Mouse (Mus musculus): ENCODE data around the gene Rps15. TPM values are rescaled to one million over a fixed set of nuclear protein-coding genes. Genes with fewer than 3 reads are reported as not detected.

The Rps15 gene
- polyA plus RNA-seq (2015; fragmentation: Illumina TruSeq; extraction: RNeasy Lipid Tissue Mini Kit (QIAGEN cat#74804); ENCODE audit: insufficient read depth, low replicate concordance): 623 TPM

DNA sequence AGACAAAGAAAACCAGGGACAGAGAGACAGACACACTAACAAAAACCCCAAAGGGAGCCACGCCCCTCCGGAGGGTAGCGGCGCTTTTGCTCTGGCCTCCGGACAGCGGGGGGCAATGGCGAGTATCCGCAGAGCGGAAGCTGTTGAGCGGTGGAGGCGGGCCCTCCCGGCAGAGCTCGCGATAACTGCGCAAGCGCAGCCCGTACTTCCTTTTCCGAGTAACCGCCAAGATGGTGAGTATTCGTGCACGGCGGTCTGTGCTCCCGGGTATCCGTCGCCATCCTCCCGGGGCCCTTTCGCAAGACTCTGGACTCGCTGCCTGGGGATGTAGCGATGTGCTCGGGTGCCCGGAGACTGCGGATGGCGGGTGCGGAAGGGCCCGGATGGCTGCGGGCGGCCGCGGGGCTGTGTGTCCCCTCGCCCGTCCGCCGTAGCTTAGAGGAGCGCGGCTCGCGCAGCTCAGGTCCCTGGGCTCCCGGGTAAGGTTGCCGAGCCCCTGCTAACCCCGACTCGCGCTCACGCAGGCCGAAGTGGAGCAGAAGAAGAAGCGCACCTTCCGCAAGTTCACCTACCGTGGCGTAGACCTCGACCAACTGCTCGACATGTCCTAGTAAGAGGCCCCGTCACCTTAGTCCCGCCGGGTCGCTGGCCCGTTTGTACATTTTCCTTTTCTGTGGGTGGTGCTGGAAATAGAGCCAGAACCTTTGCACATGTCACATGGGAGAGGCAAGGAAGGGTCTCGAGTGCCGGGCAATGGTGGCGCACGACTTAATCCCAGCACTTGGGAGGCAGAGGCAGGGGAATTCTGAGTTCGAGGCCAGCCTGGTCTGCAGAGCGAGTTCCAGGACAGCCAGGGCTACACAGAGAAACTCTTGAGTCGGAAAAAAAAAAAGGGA is at the start of gene Rps15:
Gene Rps15, plus strand, starts transcription at position 203 of the 896 bp plus-strand sequence.

DNA sequence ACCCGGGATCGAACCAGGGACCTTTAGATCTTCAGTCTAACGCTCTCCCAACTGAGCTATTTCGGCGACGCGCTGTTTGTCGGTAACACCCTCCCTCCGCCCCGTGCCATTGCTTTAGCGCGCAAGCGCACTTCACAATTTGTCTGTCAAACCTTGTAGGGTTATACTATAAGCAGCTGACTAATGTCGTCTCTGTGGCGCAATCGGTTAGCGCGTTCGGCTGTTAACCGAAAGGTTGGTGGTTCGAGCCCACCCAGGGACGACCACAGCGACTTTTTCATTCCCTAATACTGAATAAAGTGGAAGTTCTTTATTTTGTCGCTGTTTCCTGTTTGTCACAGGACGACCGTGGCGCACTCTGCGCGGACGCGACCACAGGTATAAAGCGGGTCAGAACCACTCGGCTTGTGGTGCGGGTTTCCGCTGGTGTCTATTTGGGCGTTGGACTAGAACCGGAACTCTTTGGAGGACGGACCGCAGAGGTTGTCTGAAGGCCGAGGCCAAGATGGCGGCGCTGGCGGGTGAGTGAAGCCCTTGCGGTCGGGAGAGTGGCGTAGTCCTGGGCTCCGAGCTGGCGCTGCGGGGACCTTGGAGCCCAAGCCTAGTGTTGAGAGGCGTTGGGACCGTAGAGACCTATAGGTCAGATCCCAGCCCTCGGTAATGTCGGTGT is 43.1 kb upstream of the Rps15 start, which contains the start of gene Ndufs7:
Gene Ndufs7, plus strand, starts transcription at position 151 of the 670 bp plus-strand sequence.

DNA sequence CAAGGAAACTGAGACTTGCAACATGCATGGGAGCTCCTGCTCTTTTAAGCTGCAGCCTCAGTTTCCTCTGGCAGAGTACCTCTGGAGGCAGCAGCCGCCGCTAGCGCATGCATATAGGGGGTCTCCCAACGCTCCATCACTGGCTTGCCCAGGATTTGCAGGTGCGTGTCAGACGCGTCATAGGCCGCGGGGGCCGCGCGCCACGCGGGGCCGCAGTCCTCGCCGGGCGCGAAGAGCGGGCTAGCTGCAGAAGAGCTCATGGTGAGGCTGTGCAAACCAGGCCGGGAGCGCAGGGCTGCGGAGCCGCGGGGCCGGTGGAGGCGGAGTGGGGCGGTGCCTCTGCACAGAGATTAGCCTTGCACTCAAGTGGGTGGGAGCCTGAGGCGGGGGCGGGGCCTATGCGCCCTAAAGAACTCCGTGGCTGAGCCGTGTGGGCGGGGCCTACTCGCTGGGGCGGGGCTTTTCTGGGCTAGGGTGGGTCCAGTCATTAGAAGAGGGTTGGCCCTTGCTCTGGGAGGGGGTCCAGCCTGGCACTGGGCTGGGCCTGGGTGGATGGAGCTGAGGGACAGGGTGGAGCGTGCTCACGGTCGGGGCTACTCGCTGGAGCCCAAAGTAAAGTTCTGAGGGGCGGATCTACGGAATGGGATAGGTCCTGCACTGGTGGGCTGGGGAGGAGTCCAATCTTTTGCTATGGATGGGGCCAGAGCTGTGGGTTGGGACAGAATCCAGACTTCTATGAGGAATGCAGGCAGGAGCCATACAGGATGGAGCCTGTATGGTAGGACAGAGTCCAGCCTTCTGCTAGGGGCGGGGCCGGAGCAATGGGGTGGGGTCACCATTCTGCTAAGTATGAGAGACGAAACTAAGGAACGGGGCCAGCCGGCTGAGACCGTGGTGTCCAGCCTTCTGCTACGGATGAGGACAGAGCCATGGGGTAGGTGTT is 31.3 kb upstream of the Rps15 start, which contains the start of the genes Gamt and Dazap1:
Gene Gamt, minus strand, starts transcription at position 371 of the 943 bp plus-strand sequence.
Gene Dazap1, plus strand, starts transcription at position 845 of the 943 bp plus-strand sequence.

DNA sequence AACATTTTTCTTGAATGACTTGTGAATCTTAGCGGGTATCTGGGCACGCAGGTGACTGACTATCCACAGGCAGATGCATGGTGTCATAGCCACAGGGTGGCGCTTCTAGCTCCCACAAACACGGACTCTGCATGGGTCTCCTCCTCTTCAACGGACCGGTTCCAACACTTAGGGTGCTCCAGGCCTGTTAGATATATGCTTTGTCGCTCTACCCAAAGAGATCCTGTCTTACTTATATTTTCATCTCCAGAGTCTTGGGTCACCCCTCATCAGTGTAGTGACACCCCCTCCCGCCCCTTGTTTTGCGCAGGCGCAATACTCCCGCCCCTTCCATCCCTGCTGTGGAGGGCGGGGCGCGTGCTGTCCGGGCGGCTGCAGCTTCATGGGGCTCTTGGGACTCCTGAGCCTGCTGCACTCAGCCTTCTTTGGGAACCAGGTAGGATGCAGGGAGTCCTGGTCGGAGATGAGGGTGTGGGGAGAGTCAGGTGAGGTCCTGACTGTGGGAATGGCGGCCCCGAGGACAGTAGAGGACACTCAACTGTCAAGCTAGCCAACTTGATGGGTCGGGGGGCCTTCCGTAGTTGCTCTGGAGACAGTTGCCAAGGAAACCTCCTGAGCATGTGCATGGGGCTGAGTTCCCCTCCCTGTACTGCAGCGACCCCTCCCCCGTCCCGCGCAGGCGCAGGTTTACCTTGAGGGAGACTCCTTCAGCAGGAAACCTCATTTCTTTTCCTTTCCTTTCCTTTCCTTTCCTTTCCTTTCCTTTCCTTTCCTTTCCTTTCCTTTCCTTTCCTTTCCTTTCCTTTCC is 3.6 kb downstream of the Rps15 start, which contains the start of gene Apc2:
Gene Apc2, plus strand, starts transcription at position 360 of the 808 bp plus-strand sequence.

DNA sequence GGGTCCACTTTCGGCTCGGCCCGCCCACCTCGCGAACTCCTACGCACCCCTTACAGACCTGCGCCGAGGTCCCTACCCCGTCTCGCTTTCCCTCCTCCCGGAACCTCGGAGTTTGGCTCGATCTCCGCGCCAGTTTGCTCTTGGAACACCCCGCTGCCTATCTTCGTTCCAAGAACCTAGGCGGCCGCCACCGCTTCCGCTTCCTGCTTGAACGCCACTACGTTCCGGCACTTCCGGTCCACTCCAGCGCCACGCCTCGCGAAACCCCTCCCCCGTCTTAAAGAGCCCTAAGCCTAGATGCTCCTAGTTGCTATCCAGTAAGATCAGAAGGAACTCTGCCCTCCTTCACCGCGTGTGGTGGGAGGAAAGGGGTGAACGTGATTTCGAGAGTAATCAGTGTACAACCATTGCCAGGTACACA is 28.1 kb downstream of the Rps15 start, which contains the start of gene 2310011J03Rik:
Gene 2310011J03Rik, minus strand, starts transcription at position 198 of the 421 bp plus-strand sequence.

DNA sequence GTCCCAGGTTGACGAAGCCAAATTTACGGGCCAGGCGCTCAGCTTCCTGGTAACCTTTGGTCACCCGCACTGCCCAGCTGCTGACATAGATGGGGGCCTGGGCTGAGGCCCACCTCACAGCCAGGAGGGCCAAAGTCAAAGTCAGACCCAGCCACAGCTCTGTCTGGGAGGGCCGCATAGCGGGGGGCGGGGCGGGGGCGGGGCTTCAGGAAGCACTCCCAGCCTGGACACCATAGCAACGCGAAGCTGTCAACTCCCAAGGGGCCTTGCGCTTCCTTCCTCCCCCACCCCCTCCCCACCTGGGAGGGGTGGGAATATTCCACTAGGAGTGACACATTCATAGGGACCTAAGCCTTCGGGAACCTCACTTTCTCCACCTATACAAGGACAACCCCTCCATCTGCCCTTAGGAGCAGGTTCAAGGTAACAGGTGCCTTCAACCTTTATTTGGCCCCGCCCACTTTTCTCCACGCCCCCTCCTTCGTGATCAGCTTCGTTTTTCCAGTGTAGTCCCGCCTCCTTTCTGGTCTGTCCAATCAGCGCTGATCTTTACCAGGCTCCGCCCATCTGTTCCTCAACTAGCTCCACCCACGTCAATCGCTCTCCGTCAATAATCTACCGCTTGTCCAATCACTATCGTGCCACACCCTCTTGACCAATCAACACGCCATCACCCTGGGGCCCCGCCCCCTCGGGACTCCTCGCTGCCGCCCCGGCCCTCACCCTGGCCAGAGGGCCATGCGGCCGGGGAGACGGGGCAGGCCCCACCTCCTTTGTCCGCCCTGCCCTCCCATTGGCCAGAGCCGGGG is 37.2 kb downstream of the Rps15 start, which contains the start of the genes Pcsk4 and Reep6:
Gene Pcsk4, minus strand, starts transcription at position 226 of the 809 bp plus-strand sequence.
Gene Reep6, plus strand, starts transcription at position 681 of the 809 bp plus-strand sequence.

Other genes starting within 250 kb of the Rps15 start
- 128 TPM for gene Gpx4, start 245.3 kb upstream of the Rps15 start, polyA plus RNA-seq (2015; fragmentation: Illumina TruSeq; extraction: RNeasy Lipid Tissue Mini Kit (QIAGEN cat#74804); ENCODE audit: insufficient read depth, low replicate concordance)
- gene Sbno2, start 186.9 kb upstream of the Rps15 start, polyA plus RNA-seq (2015; fragmentation: Illumina TruSeq; extraction: RNeasy Lipid Tissue Mini Kit (QIAGEN cat#74804); ENCODE audit: insufficient read depth, low replicate concordance): 22.6 TPM
- 58.7 TPM for gene Stk11, start 176.7 kb upstream of the Rps15 start, polyA plus RNA-seq (2015; fragmentation: Illumina TruSeq; extraction: RNeasy Lipid Tissue Mini Kit (QIAGEN cat#74804); ENCODE audit: insufficient read depth, low replicate concordance)
- gene Atp5d, start 153.8 kb upstream of the Rps15 start, polyA plus RNA-seq (2015; fragmentation: Illumina TruSeq; extraction: RNeasy Lipid Tissue Mini Kit (QIAGEN cat#74804); ENCODE audit: insufficient read depth, low replicate concordance): 23.7 TPM
- gene Cbarp, start 151.6 kb upstream of the Rps15 start, polyA plus RNA-seq (2015; fragmentation: Illumina TruSeq; extraction: RNeasy Lipid Tissue Mini Kit (QIAGEN cat#74804); ENCODE audit: insufficient read depth, low replicate concordance): 1.2 TPM
- gene Midn, start 144.2 kb upstream of the Rps15 start, polyA plus RNA-seq (2015; fragmentation: Illumina TruSeq; extraction: RNeasy Lipid Tissue Mini Kit (QIAGEN cat#74804); ENCODE audit: insufficient read depth, low replicate concordance): 29.3 TPM
- 81.8 TPM for gene Cirbp, start 126.5 kb upstream of the Rps15 start, polyA plus RNA-seq (2015; fragmentation: Illumina TruSeq; extraction: RNeasy Lipid Tissue Mini Kit (QIAGEN cat#74804); ENCODE audit: insufficient read depth, low replicate concordance)
- gene 1600002K03Rik, start 119.5 kb upstream of the Rps15 start, polyA plus RNA-seq (2015; fragmentation: Illumina TruSeq; extraction: RNeasy Lipid Tissue Mini Kit (QIAGEN cat#74804); ENCODE audit: insufficient read depth, low replicate concordance): 13.5 TPM
- gene Efna2, start 113.0 kb upstream of the Rps15 start, polyA plus RNA-seq (2015; fragmentation: Illumina TruSeq; extraction: RNeasy Lipid Tissue Mini Kit (QIAGEN cat#74804); ENCODE audit: insufficient read depth, low replicate concordance): 0.35 TPM
- gene Mum1, start 66.0 kb upstream of the Rps15 start, polyA plus RNA-seq (2015; fragmentation: Illumina TruSeq; extraction: RNeasy Lipid Tissue Mini Kit (QIAGEN cat#74804); ENCODE audit: insufficient read depth, low replicate concordance): 40.2 TPM
- gene Ndufs7, start 43.3 kb upstream of the Rps15 start, polyA plus RNA-seq (2015; fragmentation: Illumina TruSeq; extraction: RNeasy Lipid Tissue Mini Kit (QIAGEN cat#74804); ENCODE audit: insufficient read depth, low replicate concordance): 17.1 TPM
- 2.3 TPM for gene Gamt, start 31.4 kb upstream of the Rps15 start, polyA plus RNA-seq (2015; fragmentation: Illumina TruSeq; extraction: RNeasy Lipid Tissue Mini Kit (QIAGEN cat#74804); ENCODE audit: insufficient read depth, low replicate concordance)
- gene Dazap1, start 31.0 kb upstream of the Rps15 start, polyA plus RNA-seq (2015; fragmentation: Illumina TruSeq; extraction: RNeasy Lipid Tissue Mini Kit (QIAGEN cat#74804); ENCODE audit: insufficient read depth, low replicate concordance): 74.8 TPM
- gene Apc2, start 3.5 kb downstream of the Rps15 start, polyA plus RNA-seq (2015; fragmentation: Illumina TruSeq; extraction: RNeasy Lipid Tissue Mini Kit (QIAGEN cat#74804); ENCODE audit: insufficient read depth, low replicate concordance): 0.76 TPM
- 11.8 TPM for gene 2310011J03Rik, start 28.1 kb downstream of the Rps15 start, polyA plus RNA-seq (2015; fragmentation: Illumina TruSeq; extraction: RNeasy Lipid Tissue Mini Kit (QIAGEN cat#74804); ENCODE audit: insufficient read depth, low replicate concordance)
- 0.41 TPM for gene Pcsk4, start 37.0 kb downstream of the Rps15 start, polyA plus RNA-seq (2015; fragmentation: Illumina TruSeq; extraction: RNeasy Lipid Tissue Mini Kit (QIAGEN cat#74804); ENCODE audit: insufficient read depth, low replicate concordance)
- 0.26 TPM for gene Reep6, start 37.5 kb downstream of the Rps15 start, polyA plus RNA-seq (2015; fragmentation: Illumina TruSeq; extraction: RNeasy Lipid Tissue Mini Kit (QIAGEN cat#74804); ENCODE audit: insufficient read depth, low replicate concordance)
- gene Adamtsl5, start 56.0 kb downstream of the Rps15 start, polyA plus RNA-seq (2015; fragmentation: Illumina TruSeq; extraction: RNeasy Lipid Tissue Mini Kit (QIAGEN cat#74804); ENCODE audit: insufficient read depth, low replicate concordance): 2.1 TPM
- not detected for gene Plk5, start 64.0 kb downstream of the Rps15 start, polyA plus RNA-seq (2015; fragmentation: Illumina TruSeq; extraction: RNeasy Lipid Tissue Mini Kit (QIAGEN cat#74804); ENCODE audit: insufficient read depth, low replicate concordance)
- gene Mex3d, start 95.2 kb downstream of the Rps15 start, polyA plus RNA-seq (2015; fragmentation: Illumina TruSeq; extraction: RNeasy Lipid Tissue Mini Kit (QIAGEN cat#74804); ENCODE audit: insufficient read depth, low replicate concordance): 4.6 TPM
- 18.0 TPM for gene Mbd3, start 107.1 kb downstream of the Rps15 start, polyA plus RNA-seq (2015; fragmentation: Illumina TruSeq; extraction: RNeasy Lipid Tissue Mini Kit (QIAGEN cat#74804); ENCODE audit: insufficient read depth, low replicate concordance)
- gene Uqcr11, start 114.4 kb downstream of the Rps15 start, polyA plus RNA-seq (2015; fragmentation: Illumina TruSeq; extraction: RNeasy Lipid Tissue Mini Kit (QIAGEN cat#74804); ENCODE audit: insufficient read depth, low replicate concordance): 11.5 TPM
- 22.1 TPM for gene Tcf3, start 141.2 kb downstream of the Rps15 start, polyA plus RNA-seq (2015; fragmentation: Illumina TruSeq; extraction: RNeasy Lipid Tissue Mini Kit (QIAGEN cat#74804); ENCODE audit: insufficient read depth, low replicate concordance)
- not detected for gene Onecut3, start 202.4 kb downstream of the Rps15 start, polyA plus RNA-seq (2015; fragmentation: Illumina TruSeq; extraction: RNeasy Lipid Tissue Mini Kit (QIAGEN cat#74804); ENCODE audit: insufficient read depth, low replicate concordance)
- gene Atp8b3, start 246.7 kb downstream of the Rps15 start, polyA plus RNA-seq (2015; fragmentation: Illumina TruSeq; extraction: RNeasy Lipid Tissue Mini Kit (QIAGEN cat#74804); ENCODE audit: insufficient read depth, low replicate concordance): not detected